Mouse (Mus musculus) forebrain, embryonic 15.5 days (tissue): ENCODE results near the gene Bcl6. TPM values are rescaled to one million over a fixed set of nuclear protein-coding genes. Genes with fewer than 3 reads are reported as not detected.

ENCODE experiments used
- ATAC-seq: fragments of 200-750 bp; cut with Nextera tagmentation; replicated peaks from 2 replicates; pipeline ENCODE4 v1.8.0; 2017; ENCODE audit warnings: mild to moderate bottlenecking, moderate TSS enrichment, moderate library complexity
- H3K27ac ChIP-seq: fragments of 300-500 bp; sonication (generic); replicated peaks from 2 replicates; pipeline ENCODE4 v1.5.1; 2015; ENCODE audit warnings: mild to moderate bottlenecking, inconsistent platforms
- H3K27me3 ChIP-seq: fragments of 300-500 bp; sonication (generic); 2 replicates; pipeline ENCODE4 v1.6.1; 2015; ENCODE audit warnings: inconsistent platforms
- H3K36me3 ChIP-seq: fragments of 300-500 bp; sonication (generic); 2 replicates; pipeline ENCODE4 v1.6.1; 2015; ENCODE audit warnings: mild to moderate bottlenecking, inconsistent platforms
- H3K4me1 ChIP-seq: fragments of 300-500 bp; sonication (generic); 2 replicates; pipeline ENCODE4 v1.6.1; 2015; ENCODE audit warnings: inconsistent platforms
- H3K4me2 ChIP-seq: fragments of 300-500 bp; sonication (generic); replicated peaks from 2 replicates; pipeline ENCODE4 v1.6.1; 2015; ENCODE audit warnings: mild to moderate bottlenecking, inconsistent platforms
- H3K4me3 ChIP-seq: fragments of 300-500 bp; sonication (generic); 2 replicates; pipeline ENCODE4 v1.5.1; 2015; ENCODE audit warnings: mild to moderate bottlenecking, inconsistent platforms
- H3K9ac ChIP-seq: fragments of 300-500 bp; sonication (generic); replicated peaks from 2 replicates; pipeline ENCODE4 v1.6.1; 2015; ENCODE audit warnings: mild to moderate bottlenecking, inconsistent platforms
- H3K9me3 ChIP-seq: fragments of 300-500 bp; sonication (generic); 2 replicates; pipeline ENCODE4 v1.6.1; 2016; ENCODE audit warnings: inconsistent platforms
- whole genome bisulfite sequencing: fragments of 180-500 bp; shearing (Covaris S2); methylation state at CpG from one replicate; pipeline ENCODE4 v1.1.7; 2015; ENCODE audit warnings: mixed read lengths; 5-methylcytosine and 5-hydroxymethylcytosine counted together
- polyA plus RNA-seq: library from polyadenylated mRNA; unstranded; fragments of >200 nt; fragmentation: Nextera tagmentation; extraction: Ambion mirVana; gene quantifications from 2 replicates; pipeline ENCODE4 v1.2.1, GENCODE M21; 2015

Gene Bcl6
- polyA plus RNA-seq, 1 experiment from 2014 or later: 2.6 TPM

DNA sequence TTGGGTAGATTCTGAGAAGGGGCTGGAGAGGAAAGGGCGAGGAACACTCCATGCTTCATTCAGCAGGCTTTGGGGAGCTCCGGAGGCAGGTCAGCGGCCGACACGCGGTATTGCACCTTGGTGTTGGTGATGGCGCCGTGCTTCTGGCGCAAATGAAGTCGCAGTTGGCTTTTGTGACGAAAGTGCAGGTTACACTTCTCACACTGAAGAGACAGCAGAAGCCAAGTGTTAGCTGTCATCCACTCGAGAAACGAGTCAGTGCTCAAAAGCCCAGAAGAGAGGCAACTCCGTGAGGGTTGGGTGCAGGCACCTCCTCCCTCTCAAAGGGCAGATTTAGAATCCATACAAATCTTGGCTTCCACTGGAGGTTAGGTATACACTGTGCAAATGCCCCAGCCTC, 22.6 kb downstream of the Bcl6 start:
- no peak overlapping the region for H3K9ac ChIP-seq
- no peak overlapping the region for H3K4me3 ChIP-seq
- H3K27me3 ChIP-seq: no peaks in the 10 kb centered on the region
- 95% methylated on average over 14 of the region's 14 CpGs for WGBS
- ATAC-seq: no peak
- H3K4me1 ChIP-seq: 0 out of 2 replicates have a peak, but pooled peaks cover 5% of the 10 kb centered on the region
- H3K36me3 ChIP-seq: peaks cover 3% of the 10 kb centered on the region
- H3K9me3 ChIP-seq: no peaks in the 10 kb centered on the region
- no peak overlapping the region for H3K27ac ChIP-seq
- no peak overlapping the region for H3K4me2 ChIP-seq

DNA sequence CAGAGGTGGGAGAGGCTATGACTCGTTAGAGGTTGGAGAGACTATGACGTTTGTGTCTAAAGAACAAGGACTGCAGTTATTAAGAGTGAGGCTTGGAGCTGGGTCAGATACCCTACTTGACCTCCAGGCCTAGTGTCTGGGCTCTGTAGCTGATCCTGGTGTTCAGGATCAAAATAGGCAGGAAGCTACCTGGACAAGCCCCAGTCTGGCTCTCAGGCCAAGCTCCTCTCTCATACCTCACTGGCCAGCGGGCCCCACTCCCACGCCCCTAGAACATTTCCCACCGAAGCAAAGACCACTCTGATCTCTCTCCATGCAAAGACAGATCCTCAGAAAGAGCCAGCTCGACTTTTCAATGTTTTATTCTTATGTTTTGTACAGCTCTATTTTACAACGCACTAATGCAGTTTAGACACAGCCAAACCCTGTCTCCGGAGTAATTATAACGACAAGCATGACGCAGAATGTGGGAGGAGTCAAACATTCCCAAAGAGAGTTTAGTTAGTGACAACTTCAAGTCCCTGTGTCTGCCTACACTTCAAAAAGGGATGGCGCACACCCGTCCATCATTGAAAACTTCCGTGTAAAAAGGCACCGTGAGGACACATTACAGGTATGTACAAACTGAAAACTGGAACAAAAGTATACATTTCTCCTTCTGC, 23.8 kb downstream of the Bcl6 start:
- ATAC-seq: no peak

GRCm38 (mm10) chr16:23963896-23964668, 24.6 kb downstream of the Bcl6 start:
- Histone ChIP-seq H3K9me3 (no peaks in the 10 kb centered on the region), H3K9ac (no peak overlapping the region), H3K4me3 (no peak overlapping the region), H3K27me3 (no peaks in the 10 kb centered on the region), H3K36me3 (peaks cover 3% of the 10 kb centered on the region), H3K27ac (no peak overlapping the region), H3K4me1 (0 out of 2 replicates have a peak, but pooled peaks cover 5% of the 10 kb centered on the region), H3K4me2 (no peak overlapping the region)
- no peak for ATAC-seq
- 46% methylated on average over 22 of the region's 22 CpGs for WGBS

More for the DNA sequence above, 23.8 kb downstream of the Bcl6 start:
- 70% methylated on average over 14 of the region's 14 CpGs for WGBS
- H3K9ac ChIP-seq: no peak overlapping the region
- no peaks in the 10 kb centered on the region for H3K9me3 ChIP-seq
- H3K4me2 ChIP-seq: no peak overlapping the region
- no peak overlapping the region for H3K4me3 ChIP-seq
- 0 out of 2 replicates have a peak, but pooled peaks cover 5% of the 10 kb centered on the region for H3K4me1 ChIP-seq
- H3K27me3 ChIP-seq: no peaks in the 10 kb centered on the region
- peaks cover 3% of the 10 kb centered on the region for H3K36me3 ChIP-seq
- no peak overlapping the region for H3K27ac ChIP-seq

GRCm38 (mm10) chr16:23962401-23962800, 26.3 kb downstream of the Bcl6 start:
- ATAC-seq: no peak

GRCm38 (mm10) chr16:23958938-23959337, 29.7 kb downstream of the Bcl6 start:
- H3K27ac ChIP-seq: no peak overlapping the region
- no peaks in the 10 kb centered on the region for H3K9me3 ChIP-seq
- H3K4me2 ChIP-seq: no peak overlapping the region
- ATAC-seq: no peak
- no peaks in the 10 kb centered on the region for H3K36me3 ChIP-seq
- H3K4me1 ChIP-seq: 0 out of 2 replicates have a peak, but pooled peaks cover under 1% of the 10 kb centered on the region
- H3K4me3 ChIP-seq: no peak overlapping the region
- no peak overlapping the region for H3K9ac ChIP-seq
- H3K27me3 ChIP-seq: no peaks in the 10 kb centered on the region

More at GRCm38 (mm10) chr16:23962401-23962800, 26.3 kb downstream of the Bcl6 start:
- Histone ChIP-seq H3K9me3 (no peaks in the 10 kb centered on the region), H3K4me1 (0 out of 2 replicates have a peak, but pooled peaks cover 5% of the 10 kb centered on the region), H3K36me3 (no peaks in the 10 kb centered on the region; the same call in 1 of the 2 replicates), H3K27ac (no peak overlapping the region), H3K4me2 (no peak overlapping the region), H3K9ac (no peak overlapping the region), H3K27me3 (no peaks in the 10 kb centered on the region), H3K4me3 (no peak overlapping the region)
- WGBS: 82% methylated on average over 2 of the region's 2 CpGs

GRCm38 (mm10) chr16:23953959-23954260, 34.7 kb downstream of the Bcl6 start:
- no peaks in the 10 kb centered on the region for H3K9me3 ChIP-seq
- ATAC-seq: no peak; the same call in 1 of the 2 replicates
- WGBS: 0% methylated on average over 1 of the region's 1 CpGs
- H3K27ac ChIP-seq: no peak overlapping the region
- no peak overlapping the region for H3K4me3 ChIP-seq
- H3K36me3 ChIP-seq: no peaks in the 10 kb centered on the region
- no peak overlapping the region for H3K9ac ChIP-seq
- no peaks in the 10 kb centered on the region for H3K4me1 ChIP-seq
- H3K4me2 ChIP-seq: no peak overlapping the region
- H3K27me3 ChIP-seq: no peaks in the 10 kb centered on the region

DNA sequence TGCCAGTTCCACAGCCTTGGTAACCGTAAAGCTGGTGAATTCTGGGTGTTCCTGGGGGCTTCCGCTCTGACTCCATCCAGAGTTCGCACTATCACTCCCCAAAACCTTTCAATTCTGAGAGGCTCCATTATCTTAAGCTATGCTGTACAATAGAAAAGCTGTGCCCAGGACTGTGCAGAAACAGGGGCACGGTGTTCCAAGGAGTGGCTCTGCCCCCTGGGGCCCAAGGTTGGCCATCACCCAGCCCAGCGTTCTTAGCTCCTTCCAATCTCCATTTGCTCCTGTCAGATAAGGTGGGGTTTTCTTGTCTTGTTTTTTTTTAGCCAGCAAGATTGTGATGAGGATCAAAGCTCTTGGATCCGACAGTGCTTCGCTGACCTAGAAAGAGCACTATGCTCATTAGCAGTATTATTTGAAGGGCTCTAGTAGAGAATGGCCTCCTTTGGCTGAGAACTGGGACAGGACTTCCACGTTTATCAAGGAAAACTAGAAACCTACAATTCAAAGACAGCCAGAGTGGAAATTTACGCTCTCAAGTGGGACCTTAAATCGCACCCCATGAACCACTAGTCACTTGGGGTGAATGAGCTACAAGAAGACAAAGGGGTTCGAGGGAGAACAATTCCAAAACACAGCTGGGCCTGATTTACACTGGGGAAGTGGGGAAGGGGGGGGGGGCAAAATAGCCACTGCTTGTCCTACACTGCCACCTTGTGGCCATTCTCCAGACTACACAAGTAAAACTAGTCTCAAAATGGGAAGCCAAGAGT, 35.3 kb downstream of the Bcl6 start:
- no peak overlapping the region for H3K4me2 ChIP-seq
- no peaks in the 10 kb centered on the region for H3K9me3 ChIP-seq
- H3K27me3 ChIP-seq: no peaks in the 10 kb centered on the region
- no peak overlapping the region for H3K27ac ChIP-seq
- H3K36me3 ChIP-seq: no peaks in the 10 kb centered on the region
- H3K4me1 ChIP-seq: no peaks in the 10 kb centered on the region
- WGBS: 35% methylated on average over 11 of the region's 11 CpGs
- no peak overlapping the region for H3K4me3 ChIP-seq
- peak; percentile 64 for ATAC-seq
- H3K9ac ChIP-seq: no peak overlapping the region

- Histone ChIP-seq H3K27me3 (no peaks in the 10 kb centered on the region), H3K9ac (no peak overlapping the region), H3K4me1 (no peaks in the 10 kb centered on the region), H3K4me3 (no peak overlapping the region), H3K36me3 (no peaks in the 10 kb centered on the region), H3K27ac (no peak overlapping the region), H3K9me3 (no peaks in the 10 kb centered on the region), H3K4me2 (no peak overlapping the region)
- ATAC-seq: no peak
- WGBS: 73% methylated on average over 4 of the region's 4 CpGs
Measured at GRCm38 (mm10) chr16:23952101-23952727, 36.4 kb downstream of the Bcl6 start.

- Histone ChIP-seq H3K4me3 (no peak overlapping the region), H3K4me2 (no peak overlapping the region), H3K27me3 (no peaks in the 10 kb centered on the region), H3K36me3 (no peaks in the 10 kb centered on the region), H3K9ac (no peak overlapping the region), H3K4me1 (no peaks in the 10 kb centered on the region), H3K9me3 (no peaks in the 10 kb centered on the region), H3K27ac (no peak overlapping the region)
- 92% methylated on average over 6 of the region's 6 CpGs for WGBS
- ATAC-seq: no peak
Measured at GRCm38 (mm10) chr16:23947654-23948053, 41.0 kb downstream of the Bcl6 start.

DNA sequence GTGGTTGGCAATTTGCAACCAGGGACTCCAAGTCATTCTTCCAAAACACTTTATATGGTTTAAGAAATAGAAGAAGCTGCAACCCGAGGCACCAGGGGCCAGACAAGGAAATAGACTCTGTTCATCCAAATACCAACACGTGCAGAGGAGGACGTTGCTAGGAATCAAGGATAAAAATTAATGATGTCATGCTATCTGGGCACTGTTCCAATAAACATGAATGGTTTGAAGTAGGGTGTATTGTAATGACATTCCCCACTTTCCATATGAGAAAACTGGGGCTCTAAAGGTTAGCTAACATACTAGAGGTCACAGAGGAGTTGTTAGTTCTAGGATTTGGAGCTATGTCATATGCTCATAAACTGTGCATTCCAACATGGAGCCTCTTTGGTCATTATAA, 43.9 kb downstream of the Bcl6 start:
- no peak overlapping the region for H3K4me3 ChIP-seq
- ATAC-seq: no peak
- H3K27me3 ChIP-seq: no peaks in the 10 kb centered on the region
- WGBS: 32% methylated on average over 3 of the region's 3 CpGs
- H3K9ac ChIP-seq: no peak overlapping the region
- no peaks in the 10 kb centered on the region for H3K36me3 ChIP-seq
- no peaks in the 10 kb centered on the region for H3K9me3 ChIP-seq
- no peaks in the 10 kb centered on the region for H3K4me1 ChIP-seq
- no peak overlapping the region for H3K27ac ChIP-seq
- no peak overlapping the region for H3K4me2 ChIP-seq

- ATAC-seq: no peak
- H3K4me3 ChIP-seq: no peak overlapping the region
- 73% methylated on average over 2 of the region's 2 CpGs for WGBS
- H3K4me1 ChIP-seq: no peaks in the 10 kb centered on the region
- H3K4me2 ChIP-seq: no peak overlapping the region
- no peaks in the 10 kb centered on the region for H3K9me3 ChIP-seq
- no peaks in the 10 kb centered on the region for H3K36me3 ChIP-seq
- H3K27ac ChIP-seq: no peak overlapping the region
- no peak overlapping the region for H3K9ac ChIP-seq
- no peaks in the 10 kb centered on the region for H3K27me3 ChIP-seq
Measured at GRCm38 (mm10) chr16:23934397-23934796, 54.3 kb downstream of the Bcl6 start.

GRCm38 (mm10) chr16:23932294-23932693, 56.4 kb downstream of the Bcl6 start, which contains the start of gene Rtp2:
Gene Rtp2 (minus strand): TSS chr16:23932394.
- WGBS: 58% methylated on average over 11 of the region's 11 CpGs

More at GRCm38 (mm10) chr16:23932294-23932693, 56.4 kb downstream of the Bcl6 start, which contains the start of gene Rtp2:
- H3K9ac ChIP-seq: no peak within 1 kb of the TSS
- no peak within 1 kb of the TSS for H3K4me3 ChIP-seq
- H3K36me3 ChIP-seq: no peaks in the 10 kb centered on the region
- H3K27ac ChIP-seq: no peak within 1 kb of the TSS
- H3K4me1 ChIP-seq: no peaks in the 10 kb centered on the region
- no peaks in the 10 kb centered on the region for H3K9me3 ChIP-seq
- no peaks in the 10 kb centered on the region for H3K27me3 ChIP-seq
- no peak within 1 kb of the TSS for H3K4me2 ChIP-seq
- no peak for ATAC-seq
